Mouse (Mus musculus) MEL (cell line): Measurements from ENCODE around the gene Gramd1b. TPM values are rescaled to one million over a fixed set of nuclear protein-coding genes. Genes with fewer than 3 reads are reported as not detected.

Experiments
- DNase-seq: peaks from one replicate; pipeline ENCODE4 v3.0.0; 2011; ENCODE audit warnings: low read depth, low spot score
- H3K27ac ChIP-seq: 2 replicates; pipeline ENCODE4 v1.5.1; 2012; ENCODE audit warnings: low read depth, mild to moderate bottlenecking, control low read depth, low read length, moderate library complexity; ENCODE audit not compliant: control insufficient read depth
- H3K27me3 ChIP-seq, 2 experiments: fragments of 150-350 bp in 1 of 2; sonication (generic) in 1 of 2; 2 replicates each; pipeline ENCODE4 v1.6.1; 2012; ENCODE audit warnings: low read length in 2 of 2, mild to moderate bottlenecking in 2 of 2, improper control_type of control experiment in 1 of 2, moderate library complexity in 1 of 2; ENCODE audit not compliant: insufficient read depth in 2 of 2, control insufficient read depth in 1 of 2
- H3K36me3 ChIP-seq, 2 experiments: 2 replicates each; pipeline ENCODE4 v1.6.1; 2012 to 2014; ENCODE audit warnings: low read length in 2 of 2, improper control_type of control experiment in 1 of 2, inconsistent platforms in 1 of 2, mild to moderate bottlenecking in 1 of 2; ENCODE audit not compliant: insufficient read depth in 2 of 2, control insufficient read depth in 1 of 2
- H3K4me1 ChIP-seq, 2 experiments: fragments of 150-350 bp in 1 of 2; sonication (generic) in 1 of 2; 2 replicates each; pipeline ENCODE4 v1.6.1; 2012; ENCODE audit warnings: low read length in 2 of 2, improper control_type of control experiment in 1 of 2, mild to moderate bottlenecking in 1 of 2; ENCODE audit not compliant: insufficient read depth in 2 of 2, control insufficient read depth in 1 of 2
- H3K4me3 ChIP-seq, 2 experiments: fragments of 150-350 bp in 1 of 2; sonication (generic) in 1 of 2; 2 replicates each; pipeline ENCODE4 v1.5.1; 2012; ENCODE audit warnings: low read depth in 2 of 2, low read length in 2 of 2, mild to moderate bottlenecking in 2 of 2, moderate library complexity in 2 of 2, control low read depth in 1 of 2, improper control_type of control experiment in 1 of 2; ENCODE audit not compliant: control insufficient read depth in 1 of 2, insufficient read depth in 1 of 2
- H3K79me2 ChIP-seq: 2 replicates; pipeline ENCODE4 v1.6.1; 2012; ENCODE audit warnings: mild to moderate bottlenecking, low read length, moderate library complexity; ENCODE audit not compliant: control insufficient read depth, poor library complexity, insufficient read depth
- H3K9ac ChIP-seq: 2 replicates; pipeline ENCODE4 v1.6.1; 2012; ENCODE audit warnings: low read depth, mild to moderate bottlenecking, control low read depth, low read length, moderate library complexity; ENCODE audit not compliant: control insufficient read depth, poor library complexity, severe bottlenecking
- H3K9me3 ChIP-seq: fragments of 150-350 bp; sonication (generic); replicated peaks from 2 replicates; pipeline ENCODE4 v1.6.1; 2012; ENCODE audit warnings: mild to moderate bottlenecking, low read length, improper control_type of control experiment, moderate library complexity; ENCODE audit not compliant: insufficient read depth
- BHLHE40 ChIP-seq: IDR thresholded peaks from 2 replicates; pipeline ENCODE4 v1.6.1; 2012; ENCODE audit warnings: low read depth, mild to moderate bottlenecking, inconsistent platforms, low read length, improper control_type of control experiment, borderline replicate concordance
- CHD1 ChIP-seq: IDR thresholded peaks from 2 replicates; pipeline ENCODE4 v1.6.1; 2012; ENCODE audit warnings: low read depth, mild to moderate bottlenecking, inconsistent platforms, low read length, improper control_type of control experiment
- CHD2 ChIP-seq: IDR thresholded peaks from 2 replicates; pipeline ENCODE4 v1.6.1; 2011; ENCODE audit warnings: low read length, improper control_type of control experiment
- CTCF ChIP-seq, 3 experiments: IDR thresholded peaks in 2 of 3; conservative IDR thresholded peaks in 1 of 3; 2 replicates each; pipeline ENCODE4 v1.5.1; 2011 to 2012; ENCODE audit warnings: low read length in 3 of 3, low read depth in 2 of 3, mild to moderate bottlenecking in 2 of 3, improper control_type of control experiment in 1 of 3, inconsistent platforms in 1 of 3, mixed read lengths in 1 of 3, moderate library complexity in 1 of 3; ENCODE audit not compliant: control insufficient read depth in 1 of 3, insufficient read depth in 1 of 3, poor library complexity in 1 of 3, severe bottlenecking in 1 of 3
- E2F4 ChIP-seq: IDR thresholded peaks from 2 replicates; pipeline ENCODE4 v1.6.1; 2011; ENCODE audit warnings: low read depth, low read length, improper control_type of control experiment, borderline replicate concordance
- EP300 ChIP-seq, 2 experiments: IDR thresholded peaks; 2 replicates each; pipeline ENCODE4 v1.6.1; 2011; ENCODE audit warnings: improper control_type of control experiment in 2 of 2, low read length in 2 of 2, low read depth in 1 of 2, mild to moderate bottlenecking in 1 of 2
- ETS1 ChIP-seq: IDR thresholded peaks from 2 replicates; pipeline ENCODE4 v1.6.1; 2012; ENCODE audit warnings: low read depth, mild to moderate bottlenecking, inconsistent platforms, low read length, improper control_type of control experiment, moderate library complexity
- GATA1 ChIP-seq: IDR thresholded peaks from 2 replicates; pipeline ENCODE4 v1.6.1; 2011; ENCODE audit warnings: low read depth, low read length, improper control_type of control experiment
- HCFC1 ChIP-seq: IDR thresholded peaks from 2 replicates; pipeline ENCODE4 v1.6.1; 2012; ENCODE audit warnings: low read depth, mild to moderate bottlenecking, inconsistent platforms, low read length, improper control_type of control experiment, moderate library complexity
- KAT2A ChIP-seq: conservative IDR thresholded peaks from 2 replicates; pipeline ENCODE4 v1.6.1; 2012; ENCODE audit warnings: low read depth, low read length, improper control_type of control experiment, inconsistent platforms
- MAFK ChIP-seq: IDR thresholded peaks from 2 replicates; pipeline ENCODE4 v1.6.1; 2011; ENCODE audit warnings: low read depth, mild to moderate bottlenecking, low read length, improper control_type of control experiment, borderline replicate concordance
- MAZ ChIP-seq: IDR thresholded peaks from 2 replicates; pipeline ENCODE4 v1.6.1; 2012; ENCODE audit warnings: low read depth, mild to moderate bottlenecking, inconsistent platforms, low read length, improper control_type of control experiment
- MXI1 ChIP-seq: IDR thresholded peaks from 2 replicates; pipeline ENCODE4 v1.6.1; 2011; ENCODE audit warnings: mild to moderate bottlenecking, low read depth, low read length, improper control_type of control experiment
- MYC ChIP-seq: IDR thresholded peaks from 2 replicates; pipeline ENCODE4 v1.6.1; 2011; ENCODE audit warnings: low read depth, mild to moderate bottlenecking, low read length, improper control_type of control experiment, moderate library complexity
- NELFE ChIP-seq: IDR thresholded peaks from 2 replicates; pipeline ENCODE4 v1.6.1; 2011; ENCODE audit warnings: low read depth, low read length, improper control_type of control experiment
- POLR2AphosphoS5 ChIP-seq: IDR thresholded peaks from 2 replicates; pipeline ENCODE4 v1.6.1; 2012; ENCODE audit warnings: low read depth, borderline replicate concordance, mild to moderate bottlenecking, inconsistent platforms, low read length, moderate library complexity, mixed read lengths
- RCOR1 ChIP-seq: IDR thresholded peaks from 2 replicates; pipeline ENCODE4 v1.6.1; 2012; ENCODE audit warnings: low read depth, mild to moderate bottlenecking, inconsistent platforms, low read length, improper control_type of control experiment
- SIN3A ChIP-seq: IDR thresholded peaks from 2 replicates; pipeline ENCODE4 v1.6.1; 2012; ENCODE audit warnings: low read length, improper control_type of control experiment, inconsistent platforms
- SMC3 ChIP-seq: IDR thresholded peaks from 2 replicates; pipeline ENCODE4 v1.6.1; 2011; ENCODE audit warnings: low read depth, low read length, improper control_type of control experiment
- TBP ChIP-seq: IDR thresholded peaks from 2 replicates; pipeline ENCODE4 v1.8.0; 2011; ENCODE audit warnings: low read depth, low read length, improper control_type of control experiment
- UBTF ChIP-seq: IDR thresholded peaks from 2 replicates; pipeline ENCODE4 v1.6.1; 2012; ENCODE audit warnings: low read depth, mild to moderate bottlenecking, inconsistent platforms, low read length, improper control_type of control experiment, moderate library complexity, borderline replicate concordance; ENCODE audit not compliant: insufficient read depth
- USF1 ChIP-seq: IDR thresholded peaks from 2 replicates; pipeline ENCODE4 v1.6.1; 2014; ENCODE audit warnings: low read depth, mild to moderate bottlenecking, inconsistent platforms, low read length, improper control_type of control experiment, moderate library complexity
- USF2 ChIP-seq, 2 experiments: IDR thresholded peaks; 2 replicates each; pipeline ENCODE4 v1.6.1; 2011 to 2012; ENCODE audit warnings: improper control_type of control experiment in 2 of 2, low read length in 2 of 2, borderline replicate concordance in 1 of 2, inconsistent platforms in 1 of 2, low read depth in 1 of 2, mild to moderate bottlenecking in 1 of 2; ENCODE audit not compliant: insufficient read depth in 1 of 2
- ZC3H11A ChIP-seq: IDR thresholded peaks from 2 replicates; pipeline ENCODE4 v1.6.1; 2012; ENCODE audit warnings: low read depth, mild to moderate bottlenecking, inconsistent platforms, low read length, improper control_type of control experiment
- ZMIZ1 ChIP-seq: IDR thresholded peaks from 2 replicates; pipeline ENCODE4 v1.6.1; 2012; ENCODE audit warnings: low read depth, mild to moderate bottlenecking, inconsistent platforms, low read length, improper control_type of control experiment, moderate library complexity
- ZNF384 ChIP-seq: IDR thresholded peaks from 2 replicates; pipeline ENCODE4 v1.6.1; 2012; ENCODE audit warnings: low read depth, mild to moderate bottlenecking, inconsistent platforms, low read length, improper control_type of control experiment
- polyA plus RNA-seq, 2 experiments: library from polyadenylated mRNA; stranded (reverse) in 1 of 2; unstranded in 1 of 2; fragments of >175 nt in 1 of 2; fragments of >200 nt in 1 of 2; gene quantifications; 2 replicates each; pipeline versions ENCODE4 v1.2.1 to v1.2.4; 2012; ENCODE audit warnings: low replicate concordance in 2 of 2, low read depth in 1 of 2; ENCODE audit not compliant: insufficient read length in 2 of 2, insufficient read depth in 1 of 2, missing spikeins in 1 of 2
- total RNA-seq: library from RNA; depleted of rRNA; stranded (reverse); fragments of 300-350 nt; gene quantifications from 2 replicates; pipeline ENCODE4 v1.2.3, GENCODE M21; 2012

The Gramd1b gene
- total and polyA plus RNA-seq, 3 experiments, result not detected

GRCm38 (mm10) chr9:40323773-40324172, 207.4 kb downstream of the Gramd1b start:
- TF ChIP-seq CHD2 (no peak), MYC (no peak), RCOR1 (no peak), CHD1 (no peak), UBTF (no peak), KAT2A (no peak), BHLHE40 (no peak), MAFK (no peak), SIN3A (no peak), ZC3H11A (no peak)
- TF ChIP-seq, all 39 proteins: peak for 0
- Histone ChIP-seq H3K36me3 (no peaks in the 10 kb centered on the region), H3K4me3 (no peak overlapping the region), H3K4me1 (no peaks in the 10 kb centered on the region), H3K27ac (no peak overlapping the region), H3K27me3 (no peaks in the 10 kb centered on the region), H3K9ac (no peak overlapping the region), H3K79me2 (no peaks in the 10 kb centered on the region), H3K9me3 (no peaks in the 10 kb centered on the region)
- DNase-seq, result no peak

GRCm38 (mm10) chr9:40323171-40323570, 208.0 kb downstream of the Gramd1b start:
- H3K4me3 ChIP-seq, result no peak overlapping the region
- no peak overlapping the region for H3K9ac ChIP-seq
- no peak overlapping the region for H3K27ac ChIP-seq
- no peak for DNase-seq
- no peaks in the 10 kb centered on the region for H3K4me1 ChIP-seq
- H3K36me3 ChIP-seq, result no peaks in the 10 kb centered on the region
- no peaks in the 10 kb centered on the region for H3K79me2 ChIP-seq
- H3K9me3 ChIP-seq, result no peaks in the 10 kb centered on the region
- H3K27me3 ChIP-seq, result no peaks in the 10 kb centered on the region
- TF ChIP-seq CTCF (IDR thresholded peaks at IDR 0.05 in 2 of 3, conservative IDR thresholded peaks at IDR 0.05 in 1 of 3; ENCODE audit: control insufficient read depth in 1 of 3, insufficient read depth in 1 of 3, low read depth in 2 of 3, low read length in 3 of 3, poor library complexity in 1 of 3, severe bottlenecking in 1 of 3) (no peak), HCFC1 (no peak), POLR2AphosphoS5 (no peak), ZMIZ1 (no peak)
- TF ChIP-seq, all 39 proteins: peak for 0

GRCm38 (mm10) chr9:40322372-40322771, 208.8 kb downstream of the Gramd1b start:
- DNase-seq, result no peak
- Histone ChIP-seq H3K4me3 (no peak overlapping the region), H3K36me3 (no peaks in the 10 kb centered on the region), H3K27ac (no peak overlapping the region), H3K27me3 (no peaks in the 10 kb centered on the region), H3K4me1 (no peaks in the 10 kb centered on the region), H3K9ac (no peak overlapping the region), H3K79me2 (no peaks in the 10 kb centered on the region), H3K9me3 (no peaks in the 10 kb centered on the region)
- TF ChIP-seq MXI1 (no peak), NELFE (no peak), SMC3 (no peak), POLR2AphosphoS5 (no peak), MAZ (no peak), RCOR1 (no peak), E2F4 (no peak), TBP (no peak), USF2 (IDR thresholded peaks at IDR 0.05; ENCODE audit: borderline replicate concordance in 1 of 2, insufficient read depth in 1 of 2, low read depth in 1 of 2, low read length in 2 of 2) (no peak), HCFC1 (no peak), ZNF384 (no peak), EP300 (IDR thresholded peaks at IDR 0.05; ENCODE audit: low read depth in 1 of 2, low read length in 2 of 2) (no peak), SIN3A (no peak), GATA1 (no peak), CHD1 (no peak), MAFK (no peak), ETS1 (no peak), USF1 (no peak)
